Mouse (Mus musculus): Measurements from ENCODE around the gene Cpxm1. TPM values are rescaled to one million over a fixed set of nuclear protein-coding genes. Genes with fewer than 3 reads are reported as not detected.

The Cpxm1 gene
- total and polyA plus RNA-seq, 3 experiments = 6.5 to 10.7 TPM; not detected in 1

- H3K4me3 ChIP-seq (ENCODE audit: control insufficient read depth in 1 of 2, insufficient read depth in 1 of 2, low read depth in 2 of 2, low read length in 2 of 2) = no peak overlapping the region
- no peaks in the 10 kb centered on the region for H3K9me3 ChIP-seq (replicated peaks; ENCODE audit: insufficient read depth, low read length)
- TF ChIP-seq USF2 (IDR thresholded peaks at IDR 0.05; ENCODE audit: borderline replicate concordance in 1 of 2, insufficient read depth in 1 of 2, low read depth in 1 of 2, low read length in 2 of 2) (no peak), MYC (IDR thresholded peaks at IDR 0.05; ENCODE audit: low read depth, low read length) (no peak), POLR2A (IDR thresholded peaks at IDR 0.05; ENCODE audit: control insufficient read depth in 1 of 2, insufficient read depth in 1 of 2, low read depth in 1 of 2, low read length in 2 of 2, poor library complexity in 1 of 2) (no peak), ZNF384 (IDR thresholded peaks at IDR 0.05; ENCODE audit: low read depth, low read length) (no peak), MAZ (IDR thresholded peaks at IDR 0.05; ENCODE audit: low read depth, low read length) (no peak), MAFK (IDR thresholded peaks at IDR 0.05; ENCODE audit: borderline replicate concordance, low read depth, low read length) (no peak), TCF12 (IDR thresholded peaks at IDR 0.05; ENCODE audit: low read depth, low read length) (no peak), SIN3A (IDR thresholded peaks at IDR 0.05; ENCODE audit: low read length) (no peak), SMC3 (IDR thresholded peaks at IDR 0.05; ENCODE audit: low read depth, low read length) (no peak), E2F4 (IDR thresholded peaks at IDR 0.05; ENCODE audit: borderline replicate concordance, low read depth, low read length) (no peak), TAL1 (IDR thresholded peaks at IDR 0.05; ENCODE audit: low read length) (no peak), POLR2AphosphoS5 (IDR thresholded peaks at IDR 0.05; ENCODE audit: borderline replicate concordance, low read depth, low read length) (no peak), ETS1 (IDR thresholded peaks at IDR 0.05; ENCODE audit: low read depth, low read length) (no peak), GABPA (IDR thresholded peaks at IDR 0.05; ENCODE audit: low read depth, low read length) (no peak), CHD1 (IDR thresholded peaks at IDR 0.05; ENCODE audit: low read depth, low read length) (no peak), KAT2A (conservative IDR thresholded peaks at IDR 0.05; ENCODE audit: low read depth, low read length) (no peak), RCOR1 (IDR thresholded peaks at IDR 0.05; ENCODE audit: low read depth, low read length) (no peak), ZKSCAN1 (IDR thresholded peaks at IDR 0.05; ENCODE audit: low read depth, low read length) (no peak), MEF2A (IDR thresholded peaks at IDR 0.05; ENCODE audit: extremely low read depth, insufficient replicate concordance, low read depth, low read length, poor library complexity, severe bottlenecking) (no peak)
- H3K9ac ChIP-seq (ENCODE audit: control insufficient read depth, low read depth, low read length, poor library complexity, severe bottlenecking) = no peak overlapping the region
- peaks cover 0 to 19% of the 10 kb centered on the region in 2 experiments; a peak in 2 of 4 replicates for H3K36me3 ChIP-seq (ENCODE audit: control insufficient read depth in 1 of 2, insufficient read depth in 2 of 2, low read length in 2 of 2)
- no peak for DNase-seq (ENCODE audit: low read depth, low spot score)
- H3K27ac ChIP-seq (ENCODE audit: control insufficient read depth, low read depth, low read length) = no peak overlapping the region
- no peaks in the 10 kb centered on the region for H3K4me1 ChIP-seq (ENCODE audit: control insufficient read depth in 1 of 2, insufficient read depth in 2 of 2, low read length in 2 of 2)
- no peaks in the 10 kb centered on the region for H3K27me3 ChIP-seq (ENCODE audit: control insufficient read depth in 1 of 2, insufficient read depth in 2 of 2, low read length in 2 of 2)
- peaks cover 8% of the 10 kb centered on the region; the same call in 1 of the 2 replicates for H3K79me2 ChIP-seq (ENCODE audit: control insufficient read depth, insufficient read depth, low read length, poor library complexity)
These were observed 41.5 kb upstream of the Cpxm1 start for GRCm38 (mm10) chr2:130438861-130439260.

DNA sequence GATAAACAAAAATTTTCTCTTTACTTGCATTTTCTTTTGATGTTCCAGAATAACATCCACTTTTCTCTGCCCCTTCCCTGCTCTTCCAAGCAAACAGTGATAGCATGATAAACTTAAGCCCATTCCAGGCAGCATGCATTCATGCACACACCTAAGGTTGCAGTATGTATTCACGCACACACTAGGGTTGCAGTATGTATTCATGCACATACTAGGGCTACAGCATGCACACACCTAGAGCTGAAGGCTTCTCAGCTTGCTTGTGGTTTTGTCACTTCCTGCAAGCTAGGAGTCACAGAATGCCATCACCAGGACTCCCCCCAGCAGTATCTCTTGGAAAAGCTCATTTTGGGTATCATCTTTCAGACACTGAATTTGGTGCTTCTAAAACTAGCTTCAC is 39.4 kb upstream of the Cpxm1 start:
- peaks cover 0 to 20% of the 10 kb centered on the region in 2 experiments; a peak in 2 of 4 replicates for H3K36me3 ChIP-seq (ENCODE audit: control insufficient read depth in 1 of 2, insufficient read depth in 2 of 2, low read length in 2 of 2)
- H3K9me3 ChIP-seq (replicated peaks; ENCODE audit: insufficient read depth, low read length) = no peaks in the 10 kb centered on the region
- TF ChIP-seq ZKSCAN1 (IDR thresholded peaks at IDR 0.05; ENCODE audit: low read depth, low read length) (peak; percentile 91), RCOR1 (IDR thresholded peaks at IDR 0.05; ENCODE audit: low read depth, low read length) (no peak), USF2 (IDR thresholded peaks at IDR 0.05; ENCODE audit: borderline replicate concordance in 1 of 2, insufficient read depth in 1 of 2, low read depth in 1 of 2, low read length in 2 of 2) (no peak), GATA1 (IDR thresholded peaks at IDR 0.05; ENCODE audit: low read depth, low read length) (no peak)
- peaks cover 15% of the 10 kb centered on the region for H3K79me2 ChIP-seq (ENCODE audit: control insufficient read depth, insufficient read depth, low read length, poor library complexity)
- no peak overlapping the region for H3K9ac ChIP-seq (ENCODE audit: control insufficient read depth, low read depth, low read length, poor library complexity, severe bottlenecking)
- no peaks in the 10 kb centered on the region for H3K4me1 ChIP-seq (ENCODE audit: control insufficient read depth in 1 of 2, insufficient read depth in 2 of 2, low read length in 2 of 2)
- DNase-seq (ENCODE audit: low read depth, low spot score) = no peak
- H3K27ac ChIP-seq (ENCODE audit: control insufficient read depth, low read depth, low read length) = no peak overlapping the region
- no peaks in the 10 kb centered on the region for H3K27me3 ChIP-seq (ENCODE audit: control insufficient read depth in 1 of 2, insufficient read depth in 2 of 2, low read length in 2 of 2)
- H3K4me3 ChIP-seq (ENCODE audit: control insufficient read depth in 1 of 2, insufficient read depth in 1 of 2, low read depth in 2 of 2, low read length in 2 of 2) = no peak overlapping the region

All from MEL (cell line).